Mouse (Mus musculus): ENCODE measurements around the gene Gm10644. TPM values are rescaled to one million over a fixed set of nuclear protein-coding genes. Genes with fewer than 3 reads are reported as not detected.
"Not testable (repeated sequence)": the region's sequence is repeated elsewhere in the genome, so short reads cannot be mapped to it uniquely, and the experiment has no call there.

The Gm10644 gene
- total RNA-seq (2021) = under 1 TPM; 0.27 to 0.56 TPM
- long read RNA-seq, experiment 1, partial matches to known transcripts = 0 of 3 reads
- long read RNA-seq, experiment 1, other reads (novel, unspliced or antisense) = 3 of 3 reads
- long read RNA-seq, experiment 2, partial matches to known transcripts = 0 of 1 reads
- long read RNA-seq, experiment 2, other reads (novel, unspliced or antisense) = 1 of 1 reads

DNA sequence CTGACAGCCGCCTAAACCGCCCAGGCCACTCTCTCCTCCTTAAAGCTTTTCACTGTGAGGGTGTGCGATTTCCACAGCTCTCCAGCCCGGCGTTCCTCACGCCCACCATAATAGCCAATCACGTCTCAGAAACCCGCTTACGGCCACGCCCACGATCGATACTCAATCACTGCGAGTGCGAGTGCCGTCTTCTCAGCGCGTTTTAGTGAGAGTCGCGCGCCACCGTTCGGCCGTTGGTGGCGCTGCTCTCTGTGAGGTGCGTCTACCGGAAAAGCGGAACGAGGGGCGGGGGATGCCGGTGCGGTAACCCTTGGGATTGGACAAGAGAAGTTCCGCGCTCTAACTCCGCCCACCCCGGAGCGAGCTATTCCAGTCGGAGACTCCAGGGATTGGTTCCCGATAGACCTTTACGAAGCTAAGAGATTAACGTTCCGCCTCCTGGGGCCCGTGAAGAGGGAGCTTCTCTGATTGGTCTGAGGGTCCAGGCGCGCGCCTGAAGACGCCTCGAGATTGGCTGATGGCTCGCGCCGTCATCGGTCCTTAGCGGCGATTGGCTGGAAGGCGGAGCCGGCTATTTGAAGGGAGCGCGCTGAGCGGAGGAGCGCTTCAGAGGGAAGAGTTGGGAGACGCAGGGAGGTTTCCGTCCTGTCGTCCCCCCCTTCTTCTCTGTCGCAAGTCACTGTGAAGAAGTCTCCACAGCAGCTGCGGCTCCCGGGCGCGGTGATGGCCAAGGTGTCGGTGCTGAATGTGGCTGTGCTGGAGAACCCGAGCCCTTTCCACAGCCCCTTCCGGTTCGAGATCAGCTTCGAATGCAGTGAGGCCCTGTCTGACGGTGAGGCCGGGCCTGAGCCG is at the start of gene Gm10644, which contains the start of gene Asf1b:
Gene Gm10644, minus strand, starts transcription at position 100 of the 852 bp plus-strand sequence.
Gene Asf1b, plus strand, starts transcription at position 402 of the 852 bp plus-strand sequence.
- intact Hi-C loops (cut with DNase I) = loop anchor here (5.0 to 10.0 kb wide), 3 partner anchors 58 to 293 kb away; no protein-coding TSS in a partner anchor
- DNase-seq = peak; percentile 92 to 97

- intact Hi-C loops (cut with DNase I) = no loop called here
- DNase-seq = peak; percentile 92 to 95
Measured at GRCm38 (mm10) chr8:84004533-84005201, 49.7 kb upstream of the Gm10644 start.

GRCm38 (mm10) chr8:84003612-84004246 is 48.7 kb upstream of the Gm10644 start:
- intact Hi-C loops (cut with DNase I) = no loop called here
- DNase-seq = no peak

DNA sequence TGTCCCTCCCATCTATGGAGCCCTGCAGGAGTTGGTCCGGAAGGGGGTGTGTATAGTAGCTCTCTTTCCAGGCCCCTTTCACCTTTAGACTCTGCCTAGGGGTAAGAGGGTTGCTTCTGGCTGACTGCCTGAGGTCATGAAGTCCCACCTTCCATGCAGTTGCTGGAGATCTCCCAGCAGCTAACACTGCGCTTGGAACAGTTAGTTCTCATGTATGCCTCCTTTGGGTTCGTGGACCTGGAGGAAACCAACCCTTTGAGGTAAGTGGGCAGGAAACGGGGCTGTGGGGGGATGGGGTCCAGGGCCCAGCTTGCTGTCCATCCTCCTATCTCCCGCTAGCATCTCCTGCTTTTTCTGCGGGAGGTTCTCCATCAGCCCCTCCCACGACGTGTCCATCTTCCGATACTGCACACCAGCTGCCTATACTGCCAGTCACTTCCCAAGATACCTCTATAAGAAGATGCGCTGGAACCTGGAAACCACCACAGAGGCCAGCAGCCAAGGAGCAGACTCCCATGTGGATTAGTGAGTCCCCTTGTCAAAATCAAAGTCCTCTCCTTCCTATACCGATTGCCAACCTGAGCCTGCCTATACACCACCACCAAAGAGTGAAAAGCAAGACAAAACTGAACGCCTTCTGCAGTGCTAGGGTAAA is 48.1 kb upstream of the Gm10644 start:
- intact Hi-C loops (cut with DNase I) = no loop called here

GRCm38 (mm10) chr8:84001281-84002000 is 46.4 kb upstream of the Gm10644 start, which contains the start of gene 1700067K01Rik:
Gene 1700067K01Rik (plus strand): TSS chr8:84001502.
- DNase-seq = no peak
- intact Hi-C loops (cut with DNase I) = no loop called here

More for the DNA sequence above, 48.1 kb upstream of the Gm10644 start:
- no peak for DNase-seq

- no peak for DNase-seq
- intact Hi-C loops (cut with DNase I) = no loop called here
Measured at GRCm38 (mm10) chr8:83999825-84000224, 44.8 kb upstream of the Gm10644 start.

GRCm38 (mm10) chr8:83999057-83999705 is 44.2 kb upstream of the Gm10644 start:
- intact Hi-C loops (cut with DNase I) = no loop called here
- no peak for DNase-seq

GRCm38 (mm10) chr8:83998231-83999056 is 43.4 kb upstream of the Gm10644 start:
- intact Hi-C loops (cut with DNase I) = no loop called here
- DNase-seq = peak; percentile 33 to 40

DNA sequence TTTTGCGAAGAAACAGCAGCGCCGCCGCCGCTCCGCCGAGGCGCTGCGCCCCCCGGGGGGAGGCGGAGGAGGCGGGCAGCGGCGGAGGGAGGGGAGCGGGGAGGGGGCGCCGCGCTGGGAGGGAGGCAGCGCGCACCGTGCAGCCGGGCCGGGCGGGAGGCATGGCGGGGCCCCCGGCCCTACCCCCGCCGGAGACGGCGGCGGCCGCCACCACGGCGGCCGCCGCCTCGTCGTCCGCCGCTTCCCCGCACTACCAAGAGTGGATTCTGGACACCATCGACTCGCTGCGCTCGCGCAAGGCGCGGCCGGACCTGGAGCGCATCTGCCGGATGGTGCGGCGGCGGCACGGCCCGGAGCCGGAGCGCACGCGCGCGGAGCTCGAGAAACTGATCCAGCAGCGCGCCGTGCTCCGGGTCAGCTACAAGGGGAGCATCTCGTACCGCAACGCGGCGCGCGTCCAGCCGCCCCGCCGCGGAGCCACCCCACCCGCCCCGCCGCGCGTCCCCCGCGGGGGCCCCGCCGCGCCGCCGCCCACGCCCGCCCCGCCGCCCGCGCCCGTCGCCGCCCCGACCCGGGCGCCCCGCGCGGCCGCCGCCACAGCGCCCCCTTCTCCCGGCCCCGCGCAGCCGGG is 42.6 kb upstream of the Gm10644 start, which contains the start of gene Samd1:
Gene Samd1, plus strand, starts transcription at position 162 of the 631 bp plus-strand sequence.
- intact Hi-C loops (cut with DNase I) = no loop called here
- DNase-seq = peak; percentile 23 to 47

GRCm38 (mm10) chr8:83996567-83997505 is 41.8 kb upstream of the Gm10644 start:
- intact Hi-C loops (cut with DNase I) = no loop called here
- peak; percentile 83 to 92 for DNase-seq

DNA sequence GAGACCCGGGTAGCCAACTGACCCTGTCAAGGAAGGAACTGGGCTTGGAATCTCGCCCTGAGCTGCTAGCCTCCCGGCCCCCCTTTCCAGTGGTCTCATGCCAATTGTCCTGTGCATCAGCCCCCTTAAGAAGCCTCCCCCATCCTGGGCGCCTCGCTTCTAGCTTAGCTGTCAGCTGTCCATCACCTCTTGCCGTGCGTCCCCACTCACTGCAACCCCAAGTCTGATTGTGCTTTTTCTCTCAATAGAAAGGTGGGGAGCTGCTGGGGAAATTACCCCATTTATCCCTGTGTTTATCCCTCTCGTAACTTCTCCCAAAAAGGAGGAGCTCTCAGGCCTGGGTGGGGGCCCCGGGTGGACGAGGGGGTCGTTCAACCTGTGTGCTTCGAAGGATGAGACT is 41.0 kb upstream of the Gm10644 start:
- intact Hi-C loops (cut with DNase I) = no loop called here
- no peak for DNase-seq

DNA sequence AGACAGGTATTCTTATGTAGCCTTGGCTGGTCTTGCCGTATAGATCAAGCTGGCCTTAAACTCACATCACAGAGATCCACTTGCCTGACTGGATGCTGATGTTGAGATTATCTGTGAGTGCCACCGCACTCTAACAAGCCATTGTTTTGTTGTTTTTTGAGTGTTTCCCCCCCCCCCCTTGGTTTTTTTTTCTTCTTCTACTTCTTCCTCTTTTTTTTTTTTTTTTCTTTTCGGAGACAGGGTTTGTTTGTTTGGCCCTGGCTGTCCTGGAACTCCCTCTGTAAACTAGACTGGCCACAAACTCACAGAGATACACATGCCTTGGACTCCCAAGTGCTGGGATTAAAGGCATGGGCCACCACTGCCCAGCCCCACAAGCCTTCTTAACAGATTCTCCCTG is 39.0 kb upstream of the Gm10644 start:
- intact Hi-C loops (cut with DNase I) = no loop called here
- DNase-seq = no peak

- intact Hi-C loops (cut with DNase I) = no loop called here
- no peak for DNase-seq
Measured at GRCm38 (mm10) chr8:83992488-83992887, 37.5 kb upstream of the Gm10644 start.

GRCm38 (mm10) chr8:83990170-83990569 is 35.2 kb upstream of the Gm10644 start:
- no peak for DNase-seq
- intact Hi-C loops (cut with DNase I) = no loop called here

GRCm38 (mm10) chr8:83989243-83989642 is 34.2 kb upstream of the Gm10644 start:
- intact Hi-C loops (cut with DNase I) = no loop called here
- no peak for DNase-seq

DNA sequence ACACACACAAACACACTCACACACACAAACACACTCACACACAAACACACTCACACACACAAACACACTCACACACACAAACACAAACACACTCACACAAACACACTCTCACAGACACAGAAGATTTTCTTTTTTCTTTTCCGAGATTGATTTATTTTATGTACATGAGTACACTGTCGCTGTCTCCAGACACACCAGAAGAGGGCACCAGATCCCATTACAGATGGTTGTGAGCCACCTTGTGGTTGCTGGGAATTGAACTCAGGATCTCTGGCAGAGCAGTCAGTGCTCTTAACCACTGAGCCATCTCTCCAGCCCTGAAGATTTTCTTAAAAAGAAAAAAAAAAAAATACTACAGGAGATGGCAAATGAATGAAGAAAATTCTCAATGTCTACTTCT is 28.2 kb upstream of the Gm10644 start:
- intact Hi-C loops (cut with DNase I); DNase-seq: not testable (repeated sequence)

All from gastrocnemius, postnatal 36 days (tissue).